ENCODE assay signal across 8 mouse cellular contexts in genomic region chr5:150118455-150119241, GRCm38 (mm10). TPM values are rescaled to one million over a fixed set of nuclear protein-coding genes. Genes with fewer than 3 reads are reported as not detected.
DNase-seq lines count a peak whose midpoint lies in the region; ATAC-seq lines count a peak whose summit lies in the region.

Fry (plus strand) TSS chr5:150118645.

- H3K9ac ChIP-seq in hindbrain, embryonic 14.5 days = peak within 1 kb of the TSS; percentile 76

- peak; percentile 97 for ATAC-seq in hindbrain, embryonic 14.5 days (ENCODE audit: low FRiP score)

- no peaks in the 10 kb centered on the region for H3K36me3 ChIP-seq in hindbrain, embryonic 14.5 days (replicated peaks; ENCODE audit: control insufficient read depth, insufficient read depth)

- peak within 1 kb of the TSS; percentile 87 for H3K4me3 ChIP-seq in hindbrain, embryonic 14.5 days (replicated peaks; ENCODE audit: low read length)

- peak within 1 kb of the TSS; percentile 74 for H3K27ac ChIP-seq in hindbrain, embryonic 14.5 days

- peak; percentile 97 for DNase-seq in T-cell, adult 2 months (ENCODE audit: low spot score)
- peak; percentile 85 to 93 for DNase-seq in cerebellum, postnatal 36 days
- DNase-seq in frontal cortex, postnatal 36 days (ENCODE audit: low spot score in 2 of 2) = peak; percentile 94 to 96
- DNase-seq in hindbrain, embryonic 14.5 days (ENCODE audit: low spot score) = peak; percentile 85
- DNase-seq in layer of hippocampus, postnatal 36 days = peak; percentile 95
- DNase-seq in lung, postnatal 25 days (ENCODE audit: low spot score) = peak; percentile 96
- peak; percentile 11 for DNase-seq in retina, adult 2 months (ENCODE audit: low read depth, low spot score)
- peak; percentile 99 for DNase-seq in thymus, postnatal 25 days

- peaks cover 15% of the 10 kb centered on the region; the same call in 1 of the 2 replicates for H3K4me1 ChIP-seq in hindbrain, embryonic 14.5 days (replicated peaks; ENCODE audit: control insufficient read depth, insufficient read depth, low read length)

- WGBS in hindbrain, embryonic 14.5 days = under 1% methylated on average over 65 of the region's 68 CpGs

- H3K9me3 ChIP-seq in hindbrain, embryonic 14.5 days (ENCODE audit: control insufficient read depth, low read length) = no peaks in the 10 kb centered on the region

- no peaks in the 10 kb centered on the region for H3K27me3 ChIP-seq in hindbrain, embryonic 14.5 days (ENCODE audit: control insufficient read depth, insufficient read depth, low read length)

- H3K4me2 ChIP-seq in hindbrain, embryonic 14.5 days (replicated peaks) = peak within 1 kb of the TSS; percentile 63

RNA-seq across cellular contexts. Expression of gene Fry, which starts in this region (rescaled TPM):
- 58.8 and 66.7 TPM in 2 replicates for polyA plus RNA-seq in hindbrain, embryonic 14.5 days (2014; fragmentation: Nextera tagmentation; extraction: Ambion mirVana)
- 100 to 1,000 TPM; 197 to 227 TPM for total RNA-seq in layer of hippocampus, postnatal 36 days (2021)

Comparison
In these comparisons a context has a peak if more than half of its experiments do, and no peak if none do; other contexts are left out.
1. Peak in every context shown above with its lines: DNase-seq, ATAC-seq, H3K4me3 ChIP-seq and H3K27ac ChIP-seq.
2. DNase-seq: peak in every context shown above with its lines; median percentile 99 in thymus, postnatal 25 days; 97 in T-cell, adult 2 months; 96 in lung, postnatal 25 days; 95 in frontal cortex, postnatal 36 days; 95 in layer of hippocampus, postnatal 36 days; 89 in cerebellum, postnatal 36 days; 85 in hindbrain, embryonic 14.5 days; 11 in retina, adult 2 months.